Mouse (Mus musculus): ENCODE data around the gene Trim37.

The Trim37 gene

GRCm38 (mm10) chr11:87126824-87127816 lies at the start of gene Trim37:
TSS of gene Trim37 (plus strand) at chr11:87127077.
- DNase-seq (ENCODE audit: low spot score) = peak; percentile 95

GRCm38 (mm10) chr11:87083712-87084111 lies 43.2 kb upstream of the Trim37 start:
- no peak for DNase-seq (ENCODE audit: low spot score)

GRCm38 (mm10) chr11:87085461-87085860 lies 41.4 kb upstream of the Trim37 start:
- no peak for DNase-seq (ENCODE audit: low spot score)

GRCm38 (mm10) chr11:87086290-87086984 lies 40.4 kb upstream of the Trim37 start, which contains the start of gene Smg8:
TSS of gene Smg8 (minus strand) at chr11:87086774.
- DNase-seq (ENCODE audit: low spot score) = peak; percentile 94

GRCm38 (mm10) chr11:87087142-87087541 lies 39.7 kb upstream of the Trim37 start:
- no peak for DNase-seq (ENCODE audit: low spot score)

GRCm38 (mm10) chr11:87108409-87108754 lies 18.5 kb upstream of the Trim37 start, which contains the start of gene Prr11:
TSS of gene Prr11 (minus strand) at chr11:87108708.
- DNase-seq (ENCODE audit: low spot score) = no peak

GRCm38 (mm10) chr11:87108755-87109518 lies 17.9 kb upstream of the Trim37 start, which contains the start of gene Ska2:
TSS of gene Ska2 (plus strand) at chr11:87109234.
- peak; percentile 100 for DNase-seq (ENCODE audit: low spot score)

- peak; percentile 72 for DNase-seq (ENCODE audit: low spot score)
Observed at GRCm38 (mm10) chr11:87109519-87110171, 17.2 kb upstream of the Trim37 start.

- no peak for DNase-seq (ENCODE audit: low spot score)
Observed at GRCm38 (mm10) chr11:87110172-87110909, 16.5 kb upstream of the Trim37 start.

- no peak for DNase-seq (ENCODE audit: low spot score)
Observed at GRCm38 (mm10) chr11:87121864-87122263, 5.0 kb upstream of the Trim37 start.

- no peak for DNase-seq (ENCODE audit: low spot score)
Observed at GRCm38 (mm10) chr11:87125562-87125961, 1.3 kb upstream of the Trim37 start.

- no peak for DNase-seq (ENCODE audit: low spot score)
Observed at GRCm38 (mm10) chr11:87126281-87126823, 525 bp upstream of the Trim37 start.

- DNase-seq (ENCODE audit: low spot score) = no peak
Observed at GRCm38 (mm10) chr11:87136233-87136632, 9.4 kb downstream of the Trim37 start.

- DNase-seq (ENCODE audit: low spot score) = no peak
Observed at GRCm38 (mm10) chr11:87158012-87158411, 31.1 kb downstream of the Trim37 start.

GRCm38 (mm10) chr11:87162687-87163086 lies 35.8 kb downstream of the Trim37 start:
- DNase-seq (ENCODE audit: low spot score) = no peak

GRCm38 (mm10) chr11:87163751-87164150 lies 36.9 kb downstream of the Trim37 start:
- no peak for DNase-seq (ENCODE audit: low spot score)

GRCm38 (mm10) chr11:87173625-87174024 lies 46.7 kb downstream of the Trim37 start:
- DNase-seq (ENCODE audit: low spot score) = no peak

- DNase-seq (ENCODE audit: low spot score) = no peak
Observed at GRCm38 (mm10) chr11:87175031-87175430, 48.2 kb downstream of the Trim37 start.

- no peak for DNase-seq (ENCODE audit: low spot score)
Observed at GRCm38 (mm10) chr11:87212313-87212712, 85.4 kb downstream of the Trim37 start.

- DNase-seq (ENCODE audit: low spot score) = no peak
Observed at GRCm38 (mm10) chr11:87222686-87223085, 95.8 kb downstream of the Trim37 start.
